Mouse (Mus musculus) MEL (cell line): ENCODE measurements around the gene D16Ertd472e.

ENCODE experiments used
- CTCF ChIP-seq, 3 experiments: IDR thresholded peaks in 2 of 3; conservative IDR thresholded peaks in 1 of 3; 2 replicates each; pipeline ENCODE4 v1.5.1; 2011 to 2012; ENCODE audit warnings: low read length in 3 of 3, low read depth in 2 of 3, mild to moderate bottlenecking in 2 of 3, improper control_type of control experiment in 1 of 3, inconsistent platforms in 1 of 3, mixed read lengths in 1 of 3, moderate library complexity in 1 of 3; ENCODE audit not compliant: control insufficient read depth in 1 of 3, insufficient read depth in 1 of 3, poor library complexity in 1 of 3, severe bottlenecking in 1 of 3
- ELF1 ChIP-seq: IDR thresholded peaks from 2 replicates; pipeline ENCODE4 v1.6.1; 2014; ENCODE audit warnings: low read depth, mild to moderate bottlenecking, inconsistent platforms, low read length, improper control_type of control experiment, moderate library complexity
- GABPA ChIP-seq: IDR thresholded peaks from 2 replicates; pipeline ENCODE4 v1.6.1; 2012; ENCODE audit warnings: low read depth, mild to moderate bottlenecking, inconsistent platforms, low read length, improper control_type of control experiment, moderate library complexity
- GATA1 ChIP-seq: IDR thresholded peaks from 2 replicates; pipeline ENCODE4 v1.6.1; 2011; ENCODE audit warnings: low read depth, low read length, improper control_type of control experiment
- POLR2A ChIP-seq, 2 experiments: IDR thresholded peaks; 2 replicates each; pipeline ENCODE4 v1.6.1; 2011 to 2012; ENCODE audit warnings: low read length in 2 of 2, mild to moderate bottlenecking in 2 of 2, control low read depth in 1 of 2, improper control_type of control experiment in 1 of 2, low read depth in 1 of 2, moderate library complexity in 1 of 2; ENCODE audit not compliant: control insufficient read depth in 1 of 2, insufficient read depth in 1 of 2, poor library complexity in 1 of 2
- SMC3 ChIP-seq: IDR thresholded peaks from 2 replicates; pipeline ENCODE4 v1.6.1; 2011; ENCODE audit warnings: low read depth, low read length, improper control_type of control experiment
- TAL1 ChIP-seq: IDR thresholded peaks from 2 replicates; pipeline ENCODE4 v1.6.1; 2012; ENCODE audit warnings: mild to moderate bottlenecking, inconsistent platforms, low read length, moderate library complexity, mixed read lengths
- ZNF384 ChIP-seq: IDR thresholded peaks from 2 replicates; pipeline ENCODE4 v1.6.1; 2012; ENCODE audit warnings: low read depth, mild to moderate bottlenecking, inconsistent platforms, low read length, improper control_type of control experiment

DNA sequence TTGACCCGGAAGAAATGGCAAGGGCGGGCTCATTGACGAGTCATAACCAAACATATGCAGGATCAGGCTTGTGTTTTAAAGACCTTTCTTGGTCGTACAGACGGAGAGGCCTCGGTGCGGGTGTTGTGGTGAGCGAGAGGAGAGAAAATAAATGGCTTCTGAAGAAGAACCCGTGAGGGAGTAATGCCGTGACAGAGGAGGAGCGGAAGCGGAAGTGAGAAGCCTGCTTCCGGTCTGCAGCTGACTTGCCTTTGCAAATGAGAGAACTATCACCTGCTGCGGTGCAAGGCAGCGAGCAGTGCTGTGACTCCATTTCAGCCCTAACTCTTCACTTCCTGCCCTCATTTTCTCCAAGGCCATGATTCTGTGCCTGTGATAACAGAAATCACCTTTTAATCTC lies 16.4 kb downstream of the D16Ertd472e start:
- no peak for TF ChIP-seq POLR2A (IDR thresholded peaks at IDR 0.05; ENCODE audit: control insufficient read depth in 1 of 2, insufficient read depth in 1 of 2, low read depth in 1 of 2, low read length in 2 of 2, poor library complexity in 1 of 2)
- TF ChIP-seq GABPA = no peak
- TF ChIP-seq CTCF (IDR thresholded peaks at IDR 0.05 in 2 of 3, conservative IDR thresholded peaks at IDR 0.05 in 1 of 3; ENCODE audit: control insufficient read depth in 1 of 3, insufficient read depth in 1 of 3, low read depth in 2 of 3, low read length in 3 of 3, poor library complexity in 1 of 3, severe bottlenecking in 1 of 3) = no peak
- no peak for TF ChIP-seq TAL1
- TF ChIP-seq ELF1 = no peak
- TF ChIP-seq SMC3 = no peak
- no peak for TF ChIP-seq GATA1
- no peak for TF ChIP-seq ZNF384
